Mouse (Mus musculus) MEL (cell line): ENCODE data around the gene Klf3.

Experiments used
- CTCF ChIP-seq, 3 experiments: IDR thresholded peaks in 2 of 3; conservative IDR thresholded peaks in 1 of 3; 2 replicates each; pipeline ENCODE4 v1.5.1; 2011 to 2012; ENCODE audit warnings: low read length in 3 of 3, low read depth in 2 of 3, mild to moderate bottlenecking in 2 of 3, improper control_type of control experiment in 1 of 3, inconsistent platforms in 1 of 3, mixed read lengths in 1 of 3, moderate library complexity in 1 of 3; ENCODE audit not compliant: control insufficient read depth in 1 of 3, insufficient read depth in 1 of 3, poor library complexity in 1 of 3, severe bottlenecking in 1 of 3
- GATA1 ChIP-seq: IDR thresholded peaks from 2 replicates; pipeline ENCODE4 v1.6.1; 2011; ENCODE audit warnings: low read depth, low read length, improper control_type of control experiment
- MAX ChIP-seq: IDR thresholded peaks from 2 replicates; pipeline ENCODE4 v1.6.1; 2011; ENCODE audit warnings: low read length, improper control_type of control experiment
- MAZ ChIP-seq: IDR thresholded peaks from 2 replicates; pipeline ENCODE4 v1.6.1; 2012; ENCODE audit warnings: low read depth, mild to moderate bottlenecking, inconsistent platforms, low read length, improper control_type of control experiment
- MYC ChIP-seq: IDR thresholded peaks from 2 replicates; pipeline ENCODE4 v1.6.1; 2011; ENCODE audit warnings: low read depth, mild to moderate bottlenecking, low read length, improper control_type of control experiment, moderate library complexity
- NELFE ChIP-seq: IDR thresholded peaks from 2 replicates; pipeline ENCODE4 v1.6.1; 2011; ENCODE audit warnings: low read depth, low read length, improper control_type of control experiment
- POLR2A ChIP-seq, 2 experiments: IDR thresholded peaks; 2 replicates each; pipeline ENCODE4 v1.6.1; 2011 to 2012; ENCODE audit warnings: low read length in 2 of 2, mild to moderate bottlenecking in 2 of 2, control low read depth in 1 of 2, improper control_type of control experiment in 1 of 2, low read depth in 1 of 2, moderate library complexity in 1 of 2; ENCODE audit not compliant: control insufficient read depth in 1 of 2, insufficient read depth in 1 of 2, poor library complexity in 1 of 2

DNA sequence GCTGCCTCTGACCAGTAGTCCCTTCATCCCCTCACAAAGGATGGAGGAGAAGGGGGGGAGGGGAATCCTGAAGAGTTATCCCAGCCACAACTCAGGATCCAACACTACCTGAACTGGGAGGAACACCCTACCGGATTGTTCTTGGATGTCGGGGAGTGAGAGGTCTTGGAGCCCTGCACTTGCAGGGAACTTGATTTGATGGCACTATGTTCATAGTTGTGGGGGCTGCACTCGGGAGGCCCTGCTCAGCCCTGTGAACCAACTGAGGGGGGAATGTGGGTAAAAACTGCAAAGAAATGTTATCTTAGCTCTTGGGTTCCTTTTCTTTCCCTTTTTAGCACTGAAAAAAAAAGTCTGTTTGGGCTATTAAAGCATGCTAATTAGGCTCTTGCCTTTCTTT, 27.6 kb downstream of the Klf3 start:
- TF ChIP-seq MYC (no peak), NELFE (no peak), MAZ (no peak), GATA1 (no peak), POLR2A (IDR thresholded peaks at IDR 0.05; ENCODE audit: control insufficient read depth in 1 of 2, insufficient read depth in 1 of 2, low read depth in 1 of 2, low read length in 2 of 2, poor library complexity in 1 of 2) (no peak), CTCF (IDR thresholded peaks at IDR 0.05 in 2 of 3, conservative IDR thresholded peaks at IDR 0.05 in 1 of 3; ENCODE audit: control insufficient read depth in 1 of 3, insufficient read depth in 1 of 3, low read depth in 2 of 3, low read length in 3 of 3, poor library complexity in 1 of 3, severe bottlenecking in 1 of 3) (no peak), MAX (no peak)
